Mouse (Mus musculus): Measurements from ENCODE around the gene Nectin2.

DNA sequence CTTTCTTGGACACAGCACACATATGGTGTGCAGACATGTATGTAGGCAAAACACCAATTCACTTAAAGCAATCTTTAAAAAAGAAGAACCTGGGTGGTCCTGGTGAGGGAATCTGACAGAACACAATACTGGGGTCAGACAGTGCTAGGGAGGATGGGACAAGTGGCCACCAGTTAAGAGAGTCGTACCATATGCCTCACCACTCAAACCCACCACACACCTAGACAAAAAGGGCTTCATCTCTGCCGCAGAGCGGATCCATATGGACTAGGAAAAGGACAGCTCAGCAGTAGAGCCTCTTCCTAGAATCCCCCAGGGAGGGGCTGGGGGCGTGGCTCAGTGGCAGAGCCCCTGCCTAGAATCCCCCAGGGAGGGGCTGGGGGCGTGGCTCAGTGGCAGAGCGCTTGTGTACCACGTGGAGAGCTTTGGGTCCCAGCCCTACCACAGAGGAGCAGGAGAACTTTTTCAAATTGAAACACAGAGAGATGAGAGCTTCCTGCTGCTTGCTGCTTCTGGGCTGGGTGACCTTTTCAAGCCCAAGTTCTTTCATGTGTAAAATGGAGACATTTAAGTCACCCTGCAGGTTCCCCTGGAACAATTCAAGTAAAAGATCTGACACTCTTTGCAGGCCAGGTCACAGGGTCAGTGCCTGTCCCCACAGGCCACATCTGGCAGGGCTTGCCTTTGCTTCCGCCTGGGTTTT is 8.8 kb downstream of the Nectin2 start:
- TF ChIP-seq CTCF (IDR thresholded peaks at IDR 0.05; ENCODE audit: insufficient read depth, low read length) (no peak), POLR2A (IDR thresholded peaks at IDR 0.05; ENCODE audit: borderline replicate concordance, extremely low read depth, low read depth, low read length) (no peak)

Measured in lung, adult 2 months (tissue).